Mouse (Mus musculus) embryonic facial prominence, embryonic 14.5 days (tissue): ENCODE measurements around the gene Haus2. TPM values are rescaled to one million over a fixed set of nuclear protein-coding genes. Genes with fewer than 3 reads are reported as not detected.
A peak's percentile ranks its signal among the peaks of the same experiment; 100 is the strongest.

ENCODE experiments used
- ATAC-seq: fragments of 200-750 bp; cut with Nextera tagmentation; 2 replicates; pipeline ENCODE4 v1.8.0; 2017; ENCODE audit warnings: low read depth, moderate number of reproducible peaks, moderate TSS enrichment
- DNase-seq: peaks from one replicate; pipeline ENCODE4 v3.0.0-alpha.2; 2015; ENCODE audit warnings: low spot score
- H3K27ac ChIP-seq: fragments of 300-500 bp; sonication (generic); replicated peaks from 2 replicates; pipeline ENCODE4 v1.5.1; 2014; ENCODE audit warnings: low read depth, mild to moderate bottlenecking, low read length, moderate library complexity
- H3K27me3 ChIP-seq: fragments of 300-500 bp; sonication (generic); replicated peaks from 2 replicates; pipeline ENCODE4 v1.6.1; 2014; ENCODE audit warnings: low read length; ENCODE audit not compliant: control insufficient read depth, insufficient read depth
- H3K36me3 ChIP-seq: fragments of 300-500 bp; sonication (generic); 2 replicates; pipeline ENCODE4 v1.6.1; 2014; ENCODE audit warnings: low read length, mixed read lengths; ENCODE audit not compliant: control insufficient read depth, insufficient read depth
- H3K4me1 ChIP-seq: fragments of 300-500 bp; sonication (generic); 2 replicates; pipeline ENCODE4 v1.6.1; 2014; ENCODE audit warnings: antibody characterized with exemption, low read length; ENCODE audit not compliant: control insufficient read depth, insufficient read depth
- H3K4me2 ChIP-seq: fragments of 300-500 bp; sonication (generic); 2 replicates; pipeline ENCODE4 v1.6.1; 2014; ENCODE audit warnings: low read depth, mild to moderate bottlenecking, low read length, moderate library complexity, mixed read lengths
- H3K4me3 ChIP-seq: fragments of 300-500 bp; sonication (generic); 2 replicates; pipeline ENCODE4 v1.5.1; 2014; ENCODE audit warnings: low read depth, mild to moderate bottlenecking, low read length
- H3K9ac ChIP-seq: fragments of 300-500 bp; sonication (generic); 2 replicates; pipeline ENCODE4 v1.6.1; 2014; ENCODE audit warnings: low read depth, mild to moderate bottlenecking, low read length, moderate library complexity, mixed read lengths
- H3K9me3 ChIP-seq: fragments of 300-500 bp; sonication (generic); 2 replicates; pipeline ENCODE4 v1.6.1; 2016; ENCODE audit warnings: low read length; ENCODE audit not compliant: control insufficient read depth
- WGBS: fragments of 180-500 bp; shearing (Covaris S2); extraction: QIAGEN DNeasy Blood & Tissue Kit; methylation state at CpG from one replicate; pipeline ENCODE4 v1.1.7; 2014; 5-methylcytosine and 5-hydroxymethylcytosine counted together
- polyA plus RNA-seq: library from polyadenylated mRNA; unstranded; fragments of >200 nt; fragmentation: Nextera tagmentation; extraction: Ambion mirVana; gene quantifications from 2 replicates; pipeline ENCODE4 v1.2.1, GENCODE M21; 2014

The Haus2 gene
- polyA plus RNA-seq, 1 experiment from 2014 or later = 17.7 TPM

DNA sequence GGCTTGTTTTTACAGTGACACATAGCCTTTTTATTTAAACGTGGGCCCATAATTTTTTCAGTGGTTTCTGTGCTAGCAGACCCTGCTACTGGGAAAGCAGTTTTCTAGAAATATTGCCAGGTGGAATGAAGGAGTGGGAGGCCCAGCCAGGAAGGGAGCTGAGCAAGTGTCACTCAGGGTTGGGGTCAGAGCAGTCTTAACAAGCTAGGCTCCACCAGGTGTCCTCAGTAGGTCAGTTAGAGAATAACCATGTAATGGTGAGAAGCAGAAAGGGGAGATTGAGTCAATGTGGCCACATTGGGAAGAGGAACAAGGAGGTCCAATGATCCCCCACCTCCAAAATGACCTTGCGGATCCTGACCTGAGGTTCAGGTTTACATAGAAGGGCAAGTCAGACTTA lies 45.5 kb downstream of the Haus2 start:
- ATAC-seq (no peak), DNase-seq (no peak)
- no peaks in the 10 kb centered on the region for H3K27me3 ChIP-seq
- no peak overlapping the region for H3K4me3 ChIP-seq
- H3K4me2 ChIP-seq = no peak overlapping the region
- 0 out of 2 replicates have a peak, but pooled peaks cover 5% of the 10 kb centered on the region for H3K4me1 ChIP-seq
- H3K9me3 ChIP-seq = no peaks in the 10 kb centered on the region
- no peaks in the 10 kb centered on the region for H3K36me3 ChIP-seq
- 84% methylated on average over 2 of the region's 2 CpGs for WGBS
- H3K9ac ChIP-seq = no peak overlapping the region
- H3K27ac ChIP-seq = no peak overlapping the region

DNA sequence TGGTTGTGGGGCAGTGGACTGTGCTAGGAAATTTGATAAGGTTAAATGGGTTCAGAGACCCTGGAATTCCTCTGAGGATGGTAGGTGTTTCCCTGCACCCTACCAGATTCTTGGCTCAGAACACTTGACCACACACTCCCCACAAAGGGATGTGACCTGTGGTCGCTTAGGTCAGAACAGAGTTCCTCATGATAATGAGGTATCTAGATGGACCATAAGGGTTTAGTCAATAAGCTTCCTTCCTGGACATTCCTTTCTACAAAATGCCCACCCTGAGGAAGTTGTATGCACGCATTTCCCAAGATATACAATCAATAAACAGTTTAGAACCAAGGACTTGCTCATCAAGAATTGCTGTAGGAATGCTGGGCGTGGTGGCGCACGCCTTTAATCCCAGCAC lies 46.7 kb downstream of the Haus2 start:
- no peak for ATAC-seq
- Histone ChIP-seq H3K4me1 (0 out of 2 replicates have a peak, but pooled peaks cover 5% of the 10 kb centered on the region), H3K9ac (no peak overlapping the region), H3K4me3 (no peak overlapping the region), H3K4me2 (no peak overlapping the region), H3K36me3 (no peaks in the 10 kb centered on the region), H3K27me3 (no peaks in the 10 kb centered on the region), H3K9me3 (no peaks in the 10 kb centered on the region), H3K27ac (no peak overlapping the region)
- no peak for DNase-seq
- WGBS = 88% methylated on average over 5 of the region's 5 CpGs

DNA sequence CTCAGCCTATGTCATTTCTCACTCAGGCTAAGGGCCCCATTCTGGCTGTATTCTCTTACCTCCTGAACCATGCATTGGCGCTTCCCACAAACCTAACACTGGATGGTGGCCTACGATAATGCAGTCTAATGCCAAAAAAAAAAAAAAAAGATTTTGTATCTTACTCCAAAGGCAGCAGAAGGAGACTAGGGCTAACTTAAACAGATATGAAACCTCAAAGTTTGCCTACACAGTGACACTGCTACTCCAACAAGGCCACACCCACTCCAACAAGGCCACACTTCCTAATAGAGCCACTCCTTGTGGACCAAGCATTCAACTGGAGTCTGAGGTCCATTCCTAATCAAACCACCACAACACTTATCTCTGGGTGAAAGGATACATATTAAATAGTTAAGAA lies 47.5 kb downstream of the Haus2 start:
- ATAC-seq = no peak
- H3K4me2 ChIP-seq = no peak overlapping the region

DNA sequence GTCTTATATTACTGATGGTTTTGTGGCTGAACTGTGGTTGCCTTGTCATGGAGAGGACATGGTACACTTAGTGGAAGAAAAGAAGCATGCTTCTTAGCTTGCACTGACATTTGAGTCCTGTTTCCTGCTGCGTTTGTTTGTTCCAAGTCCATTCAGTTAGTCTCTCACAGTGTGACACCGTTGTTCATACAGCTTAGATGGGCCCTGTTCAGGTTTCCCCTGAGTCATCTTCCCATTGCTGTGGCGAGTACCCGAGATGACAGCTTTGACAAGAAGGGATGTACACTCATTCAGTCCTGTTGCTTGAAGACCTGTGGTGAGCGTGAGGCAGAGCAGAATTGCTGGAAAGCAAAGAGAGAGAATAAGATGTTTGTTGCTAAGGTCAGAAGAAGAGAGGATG lies 49.3 kb downstream of the Haus2 start:
- H3K4me1 ChIP-seq = no peaks in the 10 kb centered on the region
- DNase-seq (peak; percentile 13), ATAC-seq (peak; percentile 44; the same call in 1 of the 2 replicates)
- H3K27me3 ChIP-seq = no peaks in the 10 kb centered on the region
- no peaks in the 10 kb centered on the region for H3K36me3 ChIP-seq
- H3K4me3 ChIP-seq = no peak overlapping the region
- no peak overlapping the region for H3K27ac ChIP-seq
- WGBS = 62% methylated on average over 5 of the region's 5 CpGs
- H3K9me3 ChIP-seq = no peaks in the 10 kb centered on the region
- H3K9ac ChIP-seq = no peak overlapping the region
- no peak overlapping the region for H3K4me2 ChIP-seq

More for the DNA sequence above, 47.5 kb downstream of the Haus2 start:
- DNase-seq = no peak
- H3K36me3 ChIP-seq = no peaks in the 10 kb centered on the region
- H3K9me3 ChIP-seq = no peaks in the 10 kb centered on the region
- H3K27ac ChIP-seq = no peak overlapping the region
- no peaks in the 10 kb centered on the region for H3K27me3 ChIP-seq
- H3K4me3 ChIP-seq = no peak overlapping the region
- 0 out of 2 replicates have a peak, but pooled peaks cover 5% of the 10 kb centered on the region for H3K4me1 ChIP-seq
- 98% methylated on average over 2 of the region's 2 CpGs for WGBS
- no peak overlapping the region for H3K9ac ChIP-seq

DNA sequence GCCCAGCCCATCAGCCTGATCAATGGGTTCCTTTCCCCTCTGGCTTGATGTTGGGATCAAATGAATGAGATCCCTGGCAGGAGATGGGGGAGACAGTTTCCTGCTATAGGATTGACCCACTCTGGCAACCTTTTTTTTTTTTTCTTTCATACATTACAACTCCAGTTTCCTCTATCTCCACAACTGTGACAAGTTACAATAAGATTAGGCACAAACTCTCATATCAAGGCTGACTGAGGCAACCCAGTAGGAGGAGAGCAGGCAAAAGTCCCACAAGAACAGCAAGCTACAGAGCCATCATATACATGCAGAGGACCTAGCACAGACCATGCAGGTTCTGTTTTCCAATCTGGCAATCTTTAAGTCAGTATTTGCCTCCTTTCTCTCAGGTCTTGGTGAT lies 50.1 kb downstream of the Haus2 start:
- Histone ChIP-seq H3K4me3 (no peak overlapping the region), H3K36me3 (no peaks in the 10 kb centered on the region), H3K27me3 (no peaks in the 10 kb centered on the region), H3K4me2 (no peak overlapping the region), H3K9me3 (no peaks in the 10 kb centered on the region), H3K27ac (no peak overlapping the region), H3K4me1 (no peaks in the 10 kb centered on the region), H3K9ac (no peak overlapping the region)
- ATAC-seq (no peak), DNase-seq (no peak)

DNA sequence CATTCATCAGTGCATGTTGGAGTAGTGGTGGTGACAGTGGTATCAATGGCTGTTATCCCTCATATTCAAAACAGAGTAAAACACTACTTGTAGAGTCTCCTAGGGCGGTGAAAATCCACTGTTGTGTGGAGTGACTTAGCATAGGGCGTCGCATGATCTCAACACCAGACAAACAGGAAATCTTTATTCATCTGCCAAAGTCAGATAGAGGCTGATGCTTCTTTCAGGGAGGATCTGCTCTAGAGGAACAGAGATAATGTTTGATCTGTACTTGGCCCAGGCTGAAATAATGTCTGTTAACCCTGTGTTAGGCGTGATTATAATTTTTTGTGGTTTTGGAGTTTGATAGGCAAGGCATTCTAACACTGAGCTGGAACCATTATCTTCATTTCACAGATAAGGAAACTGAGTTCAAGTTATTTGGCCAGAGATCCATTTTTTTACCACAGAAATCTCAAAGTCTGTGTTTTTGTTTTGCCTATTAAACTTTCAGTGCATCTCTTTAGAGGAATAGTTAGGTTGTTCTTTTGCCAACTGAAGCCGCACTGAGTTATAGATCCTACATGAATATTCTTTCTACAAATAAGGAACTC lies 51.4 kb downstream of the Haus2 start:
- DNase-seq = no peak
- H3K9ac ChIP-seq = no peak overlapping the region
- ATAC-seq = no peak
- H3K27ac ChIP-seq = no peak overlapping the region
- H3K4me1 ChIP-seq = no peaks in the 10 kb centered on the region
- H3K4me2 ChIP-seq = no peak overlapping the region
- H3K36me3 ChIP-seq = no peaks in the 10 kb centered on the region
- H3K27me3 ChIP-seq = no peaks in the 10 kb centered on the region
- 85% methylated on average over 5 of the region's 5 CpGs for WGBS
- H3K4me3 ChIP-seq = no peak overlapping the region
- H3K9me3 ChIP-seq = no peaks in the 10 kb centered on the region

GRCm38 (mm10) chr2:120662766-120663165 lies 53.6 kb downstream of the Haus2 start:
- no peaks in the 10 kb centered on the region for H3K27me3 ChIP-seq
- H3K4me1 ChIP-seq = no peaks in the 10 kb centered on the region
- ATAC-seq = no peak
- DNase-seq = no peak
- H3K4me3 ChIP-seq = no peak overlapping the region
- no peaks in the 10 kb centered on the region for H3K9me3 ChIP-seq
- H3K9ac ChIP-seq = no peak overlapping the region
- no peak overlapping the region for H3K4me2 ChIP-seq
- H3K36me3 ChIP-seq = no peaks in the 10 kb centered on the region
- no peak overlapping the region for H3K27ac ChIP-seq

- H3K27ac ChIP-seq = no peak overlapping the region
- no peaks in the 10 kb centered on the region for H3K9me3 ChIP-seq
- WGBS = 78% methylated on average over 3 of the region's 3 CpGs
- no peaks in the 10 kb centered on the region for H3K27me3 ChIP-seq
- DNase-seq (peak; percentile 41), ATAC-seq (no peak)
- no peak overlapping the region for H3K4me3 ChIP-seq
- no peak overlapping the region for H3K4me2 ChIP-seq
- H3K4me1 ChIP-seq = no peaks in the 10 kb centered on the region
- no peaks in the 10 kb centered on the region for H3K36me3 ChIP-seq
- no peak overlapping the region for H3K9ac ChIP-seq
Observed at GRCm38 (mm10) chr2:120663491-120664154, 54.4 kb downstream of the Haus2 start.

GRCm38 (mm10) chr2:120667446-120667845 lies 58.3 kb downstream of the Haus2 start:
- no peak overlapping the region for H3K9ac ChIP-seq
- no peak overlapping the region for H3K4me2 ChIP-seq
- no peak overlapping the region for H3K4me3 ChIP-seq
- ATAC-seq (no peak), DNase-seq (no peak)
- 93% methylated on average over 2 of the region's 2 CpGs for WGBS
- H3K36me3 ChIP-seq = no peaks in the 10 kb centered on the region
- H3K27ac ChIP-seq = no peak overlapping the region
- no peaks in the 10 kb centered on the region for H3K27me3 ChIP-seq
- no peaks in the 10 kb centered on the region for H3K9me3 ChIP-seq
- no peaks in the 10 kb centered on the region for H3K4me1 ChIP-seq
